Mouse (Mus musculus) midbrain, postnatal 0 days (tissue): ENCODE data around the gene Vps35l. TPM values are rescaled to one million over a fixed set of nuclear protein-coding genes. Genes with fewer than 3 reads are reported as not detected.

Experiments used
- ATAC-seq: fragments of 200-750 bp; cut with Nextera tagmentation; 2 replicates; pipeline ENCODE4 v1.8.0; 2017; ENCODE audit warnings: moderate number of reproducible peaks, mild to moderate bottlenecking, moderate TSS enrichment, moderate library complexity; ENCODE audit not compliant: low FRiP score
- DNase-seq: peaks from one replicate; pipeline ENCODE4 v3.0.0-alpha.2; 2015; ENCODE audit warnings: low spot score
- H3K27ac ChIP-seq: fragments of 300-500 bp; sonication (generic); 2 replicates; pipeline ENCODE4 v1.5.1; 2014; ENCODE audit warnings: low read depth, mild to moderate bottlenecking, low read length, mixed read lengths
- H3K27me3 ChIP-seq: fragments of 300-500 bp; sonication (generic); 2 replicates; pipeline ENCODE4 v1.6.1; 2014; ENCODE audit warnings: low read length, control low read depth, mixed read lengths; ENCODE audit not compliant: insufficient read depth
- H3K36me3 ChIP-seq: fragments of 300-500 bp; sonication (generic); 2 replicates; pipeline ENCODE4 v1.6.1; 2014; ENCODE audit warnings: low read length, control low read depth, mixed read lengths; ENCODE audit not compliant: insufficient read depth
- H3K4me1 ChIP-seq: fragments of 300-500 bp; sonication (generic); 2 replicates; pipeline ENCODE4 v1.6.1; 2014; ENCODE audit warnings: mild to moderate bottlenecking, control low read depth, antibody characterized with exemption, low read length, mixed read lengths; ENCODE audit not compliant: insufficient read depth
- H3K4me2 ChIP-seq: fragments of 300-500 bp; sonication (generic); 2 replicates; pipeline ENCODE4 v1.6.1; 2014; ENCODE audit warnings: low read depth, mild to moderate bottlenecking, low read length, mixed read lengths; ENCODE audit not compliant: poor library complexity, severe bottlenecking
- H3K4me3 ChIP-seq: fragments of 300-500 bp; sonication (generic); 2 replicates; pipeline ENCODE4 v1.5.1; 2014; ENCODE audit warnings: low read depth, mild to moderate bottlenecking, low read length, moderate library complexity
- H3K9ac ChIP-seq: fragments of 300-500 bp; sonication (generic); replicated peaks from 2 replicates; pipeline ENCODE4 v1.6.1; 2014; ENCODE audit warnings: mild to moderate bottlenecking, low read length, moderate library complexity, mixed read lengths; ENCODE audit not compliant: poor library complexity, severe bottlenecking
- H3K9me3 ChIP-seq: fragments of 300-500 bp; sonication (generic); 2 replicates; pipeline ENCODE4 v1.6.1; 2016; ENCODE audit warnings: low read length, control low read depth
- CTCF ChIP-seq: IDR thresholded peaks from 2 replicates; pipeline ENCODE4 v1.5.1; 2016; ENCODE audit warnings: antibody characterized with exemption, mild to moderate bottlenecking
- WGBS: fragments of 180-500 bp; shearing (Covaris S2); extraction: QIAGEN DNeasy Blood & Tissue Kit; methylation state at CpG from one replicate; pipeline ENCODE4 v1.1.7; 2014; 5-methylcytosine and 5-hydroxymethylcytosine counted together
- polyA plus RNA-seq: library from polyadenylated mRNA; unstranded; fragments of >200 nt; fragmentation: Nextera tagmentation; extraction: Ambion mirVana; gene quantifications from 2 replicates; pipeline ENCODE4 v1.2.1, GENCODE M21; 2015
- total RNA-seq: library from RNA; depleted of rRNA; stranded (reverse); fragments of >200 nt; gene quantifications from 2 replicates; pipeline ENCODE4 v1.2.3, GENCODE M21; 2014

The Vps35l gene
- total and polyA plus RNA-seq, 2 experiments from 2014 or later: 89.4 to 114 TPM

DNA sequence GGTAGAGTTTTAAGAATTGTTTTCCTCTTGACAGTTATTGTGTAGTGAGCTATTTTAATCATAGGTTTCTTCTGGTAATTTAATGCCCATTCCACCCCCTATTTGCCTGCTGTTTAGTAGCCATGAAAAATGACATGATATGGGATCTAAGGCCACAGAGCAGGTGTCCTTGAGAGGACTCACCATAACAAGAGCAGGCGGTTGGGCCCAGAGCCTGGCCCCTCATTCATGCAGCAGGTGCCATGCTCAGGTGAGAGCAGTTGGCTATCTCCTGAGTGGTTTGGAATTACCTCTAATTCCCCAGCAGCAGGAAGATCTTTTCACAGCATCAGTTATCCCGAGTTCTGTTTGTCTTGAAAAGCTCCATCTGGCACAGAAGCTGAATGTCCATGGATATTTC, 14.6 kb upstream of the Vps35l start:
- H3K9me3 ChIP-seq: no peaks in the 10 kb centered on the region
- no peaks in the 10 kb centered on the region for H3K4me1 ChIP-seq
- TF ChIP-seq CTCF: no peak
- WGBS: 92% methylated on average over 2 of the region's 2 CpGs
- H3K4me2 ChIP-seq: no peak overlapping the region
- H3K36me3 ChIP-seq: peaks cover 72% of the 10 kb centered on the region
- no peak overlapping the region for H3K27ac ChIP-seq
- ATAC-seq: no peak
- H3K27me3 ChIP-seq: no peaks in the 10 kb centered on the region
- no peak overlapping the region for H3K9ac ChIP-seq
- DNase-seq: no peak
- no peak overlapping the region for H3K4me3 ChIP-seq

DNA sequence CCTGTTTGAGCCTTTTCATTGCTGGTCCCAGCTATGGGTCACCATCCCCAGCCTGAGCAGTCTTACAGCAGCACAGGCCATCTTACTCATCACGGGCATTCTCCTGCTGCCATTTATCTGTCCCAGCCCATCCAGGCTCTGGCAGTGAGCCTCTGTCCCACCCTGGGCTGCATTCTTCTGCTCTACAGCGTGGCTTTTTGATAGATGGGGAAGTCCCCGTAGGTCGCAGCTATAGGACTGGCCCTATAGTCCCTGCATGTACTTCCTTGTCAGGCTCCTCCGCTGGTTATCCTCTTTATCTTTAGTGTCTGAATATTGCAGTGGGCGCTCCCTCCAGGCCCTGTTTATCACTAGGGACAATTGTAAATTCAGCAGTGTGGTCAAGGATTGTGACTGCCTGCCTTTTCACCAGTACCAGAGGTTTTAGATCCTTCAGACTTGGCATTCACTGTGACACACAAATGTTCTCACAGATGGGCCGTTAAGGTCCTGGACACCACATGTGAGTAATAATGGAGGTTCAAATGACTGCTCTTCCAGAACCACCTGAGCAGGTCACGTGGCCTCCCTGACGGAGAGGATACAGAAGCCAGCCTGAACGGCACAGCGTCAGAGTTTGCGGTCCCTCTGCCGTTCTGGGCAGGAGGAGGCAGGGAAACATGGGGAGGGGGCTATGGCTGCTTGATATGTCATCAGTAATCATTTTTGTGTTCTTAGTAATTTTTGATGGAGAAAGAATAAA, 11.0 kb upstream of the Vps35l start:
- WGBS: 93% methylated on average over 13 of the region's 13 CpGs
- ATAC-seq: no peak

DNA sequence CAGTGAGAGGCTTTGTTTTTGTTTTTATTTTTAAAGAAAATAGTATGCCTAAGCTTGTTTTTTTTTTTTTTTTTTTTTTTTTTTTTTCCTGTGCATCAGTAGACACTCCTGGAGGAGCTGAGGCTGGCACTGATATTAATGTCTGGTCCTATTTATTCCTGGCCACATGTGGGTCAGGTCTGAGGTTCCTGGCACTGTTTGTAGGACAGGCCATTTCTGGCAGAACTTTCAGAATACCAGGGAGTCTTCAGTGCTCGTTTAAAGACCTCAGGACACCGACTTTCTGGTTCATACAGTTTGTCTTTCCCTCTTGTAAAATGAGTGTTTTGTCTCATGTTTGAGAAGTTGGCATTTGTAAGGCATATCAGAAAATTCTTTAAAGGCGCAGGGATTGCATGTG, 8.2 kb upstream of the Vps35l start:
- DNase-seq: no peak
- H3K4me2 ChIP-seq: no peak overlapping the region
- peaks cover 71% of the 10 kb centered on the region for H3K36me3 ChIP-seq
- no peaks in the 10 kb centered on the region for H3K27me3 ChIP-seq
- ATAC-seq: no peak
- H3K27ac ChIP-seq: no peak overlapping the region
- no peaks in the 10 kb centered on the region for H3K4me1 ChIP-seq
- no peak overlapping the region for H3K4me3 ChIP-seq
- H3K9ac ChIP-seq: no peak overlapping the region
- no peak for TF ChIP-seq CTCF
- 92% methylated on average over 3 of the region's 3 CpGs for WGBS
- H3K9me3 ChIP-seq: no peaks in the 10 kb centered on the region

More for the DNA sequence above, 11.0 kb upstream of the Vps35l start:
- no peak overlapping the region for H3K9ac ChIP-seq
- DNase-seq: no peak
- H3K4me3 ChIP-seq: no peak overlapping the region
- H3K27me3 ChIP-seq: no peaks in the 10 kb centered on the region
- no peak overlapping the region for H3K27ac ChIP-seq
- H3K4me2 ChIP-seq: no peak overlapping the region
- no peak for TF ChIP-seq CTCF
- no peaks in the 10 kb centered on the region for H3K9me3 ChIP-seq
- H3K36me3 ChIP-seq: peaks cover 82% of the 10 kb centered on the region
- H3K4me1 ChIP-seq: no peaks in the 10 kb centered on the region

DNA sequence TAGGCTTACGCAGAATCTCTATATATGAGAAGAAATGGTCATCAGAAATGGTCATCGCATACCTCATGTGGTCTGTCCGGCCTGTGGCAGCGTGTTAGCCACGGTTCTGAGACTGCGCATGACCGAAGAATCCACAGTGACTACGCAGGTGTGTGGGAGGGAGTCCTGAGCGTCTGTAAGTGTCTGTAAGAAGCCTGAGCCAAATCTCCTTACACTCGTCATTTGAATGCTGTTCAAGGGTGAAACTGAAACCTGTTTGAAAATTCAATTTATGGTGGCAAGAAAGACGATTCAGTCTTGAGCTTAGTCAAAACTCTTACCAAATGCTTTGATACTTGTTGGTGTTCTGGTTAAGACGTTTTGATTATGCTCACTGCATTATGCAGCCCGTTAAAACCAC, 6.8 kb upstream of the Vps35l start:
- no peak overlapping the region for H3K4me2 ChIP-seq
- H3K27ac ChIP-seq: no peak overlapping the region
- DNase-seq (no peak), ATAC-seq (no peak)
- 95% methylated on average over 13 of the region's 13 CpGs for WGBS
- no peaks in the 10 kb centered on the region for H3K9me3 ChIP-seq
- no peaks in the 10 kb centered on the region for H3K4me1 ChIP-seq
- H3K4me3 ChIP-seq: no peak overlapping the region
- H3K36me3 ChIP-seq: peaks cover 62% of the 10 kb centered on the region
- TF ChIP-seq CTCF: no peak
- H3K27me3 ChIP-seq: no peaks in the 10 kb centered on the region
- no peak overlapping the region for H3K9ac ChIP-seq

DNA sequence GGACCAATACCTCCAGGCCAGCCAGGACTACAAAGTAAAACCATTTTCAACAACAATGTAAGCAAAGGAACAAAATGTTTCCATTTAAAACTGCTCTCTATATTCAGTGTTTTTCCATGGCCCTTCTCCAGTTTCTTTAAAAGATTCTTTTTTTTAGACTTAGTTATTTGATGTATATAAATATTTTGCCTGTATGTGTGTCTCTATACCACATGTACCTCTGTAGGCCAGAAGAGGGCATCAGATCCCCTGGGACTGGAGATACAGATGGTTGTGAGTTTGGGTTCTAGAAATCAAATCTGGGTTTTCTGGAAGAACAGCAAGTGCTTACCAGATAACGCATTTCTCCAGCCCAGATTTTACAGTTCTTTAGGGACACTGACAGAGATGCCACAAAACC, 1.3 kb upstream of the Vps35l start:
- Histone ChIP-seq H3K4me1 (peaks cover 10% of the 10 kb centered on the region), H3K27me3 (no peaks in the 10 kb centered on the region), H3K4me3 (no peak overlapping the region), H3K36me3 (peaks cover 17% of the 10 kb centered on the region), H3K27ac (no peak overlapping the region), H3K4me2 (no peak overlapping the region), H3K9me3 (no peaks in the 10 kb centered on the region), H3K9ac (no peak overlapping the region)
- peak; percentile 46 for TF ChIP-seq CTCF
- ATAC-seq (no peak), DNase-seq (no peak)
- WGBS: 73% methylated on average over 1 of the region's 1 CpGs

DNA sequence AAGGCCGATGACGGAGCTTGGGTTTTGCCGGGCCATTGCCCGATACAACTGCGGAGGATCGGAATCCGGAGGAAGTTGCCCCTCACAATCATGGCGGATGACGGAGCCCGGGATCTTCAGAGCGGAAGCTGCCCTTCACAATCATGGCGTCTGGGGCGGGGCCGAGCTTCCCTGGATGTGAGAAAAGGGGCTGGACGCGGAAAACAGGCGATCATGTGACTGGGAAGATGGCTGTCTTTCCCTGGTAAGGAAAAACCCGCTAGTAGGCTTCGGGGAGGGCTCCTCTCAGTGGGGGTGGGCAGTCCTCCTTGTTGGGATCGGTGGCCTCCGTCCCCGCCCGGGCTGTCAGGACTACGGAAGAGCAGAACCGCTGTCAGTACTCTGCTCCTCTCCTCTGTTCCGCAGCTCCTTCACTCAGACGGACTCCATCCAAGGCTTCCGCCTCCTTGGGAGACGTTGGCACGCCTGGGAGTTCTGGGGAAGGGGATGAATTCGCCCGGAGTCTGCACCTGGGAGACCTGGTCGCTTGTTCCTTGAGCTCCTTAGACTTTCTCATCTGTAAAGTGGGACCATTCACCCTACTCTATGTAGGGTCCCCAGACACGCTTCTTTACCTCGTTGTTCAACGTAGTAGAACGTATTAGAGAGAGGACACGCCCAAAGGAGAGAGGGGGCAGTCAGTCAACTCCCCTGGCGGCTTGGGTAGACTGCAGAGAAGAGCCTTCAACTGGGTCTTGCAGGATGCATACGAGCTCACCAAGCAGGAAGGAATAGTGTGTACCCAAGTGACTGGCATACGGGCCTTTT, 709 bp downstream of the Vps35l start:
- peak overlapping the region; percentile 90 for H3K9ac ChIP-seq
- H3K27ac ChIP-seq: peak overlapping the region; percentile 89
- H3K4me2 ChIP-seq: peak overlapping the region; percentile 76
- H3K4me3 ChIP-seq: peak overlapping the region; percentile 77
- no peaks in the 10 kb centered on the region for H3K9me3 ChIP-seq
- TF ChIP-seq CTCF: no peak
- peak; percentile 99 for DNase-seq
- peak; percentile 96 for ATAC-seq
- peaks cover 10% of the 10 kb centered on the region for H3K4me1 ChIP-seq
- no peaks in the 10 kb centered on the region for H3K27me3 ChIP-seq
- peaks cover 16% of the 10 kb centered on the region for H3K36me3 ChIP-seq
- 3% methylated on average over 41 of the region's 41 CpGs for WGBS
